Mouse (Mus musculus) CH12.LX (cell line): ENCODE data around the gene Plcb3. TPM values are rescaled to one million over a fixed set of nuclear protein-coding genes. Genes with fewer than 3 reads are reported as not detected.

Source experiments
- DNase-seq: peaks from one replicate; pipeline ENCODE4 v3.0.0-alpha.2; 2013; ENCODE audit errors: extremely low read depth
- H3K27ac ChIP-seq: 2 replicates; pipeline ENCODE4 v1.5.1; 2012; ENCODE audit warnings: low read depth, mild to moderate bottlenecking, control low read depth, moderate library complexity; ENCODE audit not compliant: insufficient read depth
- H3K27me3 ChIP-seq: replicated peaks from 2 replicates; pipeline ENCODE3; 2012; ENCODE audit warnings: inconsistent platforms
- H3K36me3 ChIP-seq, 2 experiments: replicated peaks in 1 of 2; 2 replicates each; pipeline versions ENCODE3 to v1.6.1; 2012; ENCODE audit warnings: inconsistent platforms in 1 of 2, low read length in 1 of 2, mild to moderate bottlenecking in 1 of 2, mixed read lengths in 1 of 2, moderate library complexity in 1 of 2; ENCODE audit not compliant: control insufficient read depth in 1 of 2, insufficient read depth in 1 of 2
- H3K4me1 ChIP-seq, 2 experiments: 2 replicates each; pipeline ENCODE4 v1.6.1; 2012; ENCODE audit warnings: inconsistent platforms in 1 of 2, moderate library complexity in 1 of 2; ENCODE audit not compliant: insufficient read depth in 2 of 2, control insufficient read depth in 1 of 2
- H3K4me2 ChIP-seq: 2 replicates; pipeline ENCODE4 v1.6.1; 2012; ENCODE audit warnings: low read depth, mild to moderate bottlenecking, control low read depth; ENCODE audit not compliant: poor library complexity, insufficient read depth, severe bottlenecking
- H3K4me3 ChIP-seq, 3 experiments: fragments of 150-350 bp in 1 of 3; sonication (generic) in 1 of 3; replicated peaks in 1 of 3; 2 replicates each; pipeline versions ENCODE3 to v1.5.1; 2011 to 2012; ENCODE audit warnings: low read depth in 2 of 3, low read length in 2 of 3, mild to moderate bottlenecking in 2 of 3, moderate library complexity in 2 of 3, control low read depth in 1 of 3, improper control_type of control experiment in 1 of 3, inconsistent platforms in 1 of 3, mixed read lengths in 1 of 3; ENCODE audit not compliant: poor library complexity in 1 of 3
- H3K79me2 ChIP-seq: replicated peaks from 2 replicates; pipeline ENCODE4 v1.6.1; 2012; ENCODE audit warnings: mild to moderate bottlenecking, moderate library complexity; ENCODE audit not compliant: control insufficient read depth, poor library complexity, insufficient read depth, severe bottlenecking; ENCODE audit errors: extremely low read depth
- H3K9ac ChIP-seq: 2 replicates; pipeline ENCODE4 v1.6.1; 2012; ENCODE audit warnings: low read depth, mild to moderate bottlenecking, control low read depth, moderate library complexity; ENCODE audit not compliant: insufficient read depth
- H3K9me3 ChIP-seq: replicated peaks from 2 replicates; pipeline ENCODE3; 2012; ENCODE audit warnings: low read length, inconsistent platforms, mixed read lengths
- BHLHE40 ChIP-seq: IDR thresholded peaks from 2 replicates; pipeline ENCODE4 v1.6.1; 2011; ENCODE audit warnings: mild to moderate bottlenecking, low read depth, low read length, improper control_type of control experiment
- CHD1 ChIP-seq: IDR thresholded peaks from 2 replicates; pipeline ENCODE4 v1.6.1; 2012; ENCODE audit warnings: low read depth, low read length, improper control_type of control experiment, inconsistent platforms
- CHD2 ChIP-seq: IDR thresholded peaks from 2 replicates; pipeline ENCODE4 v1.6.1; 2011; ENCODE audit warnings: low read length, improper control_type of control experiment
- EP300 ChIP-seq: IDR thresholded peaks from 2 replicates; pipeline ENCODE4 v1.6.1; 2011; ENCODE audit warnings: low read length, improper control_type of control experiment
- ETS1 ChIP-seq: conservative IDR thresholded peaks from 2 replicates; pipeline ENCODE4 v1.6.1; 2012; ENCODE audit warnings: low read depth, mild to moderate bottlenecking, inconsistent platforms, low read length, improper control_type of control experiment, moderate library complexity
- HCFC1 ChIP-seq: IDR thresholded peaks from 2 replicates; pipeline ENCODE4 v1.6.1; 2012; ENCODE audit warnings: low read depth, mild to moderate bottlenecking, inconsistent platforms, low read length, improper control_type of control experiment
- JUN ChIP-seq: IDR thresholded peaks from 2 replicates; pipeline ENCODE4 v1.6.1; 2011; ENCODE audit warnings: low read depth, mild to moderate bottlenecking, low read length, improper control_type of control experiment, moderate library complexity; ENCODE audit not compliant: insufficient read depth
- KAT2A ChIP-seq: IDR thresholded peaks from 2 replicates; pipeline ENCODE4 v1.6.1; 2012; ENCODE audit warnings: low read length, improper control_type of control experiment, inconsistent platforms; ENCODE audit not compliant: insufficient replicate concordance
- MAX ChIP-seq: IDR thresholded peaks from 2 replicates; pipeline ENCODE4 v1.6.1; 2011; ENCODE audit warnings: low read length, improper control_type of control experiment
- MAZ ChIP-seq: IDR thresholded peaks from 2 replicates; pipeline ENCODE4 v1.6.1; 2012; ENCODE audit warnings: low read depth, mild to moderate bottlenecking, inconsistent platforms, low read length, improper control_type of control experiment, moderate library complexity
- MEF2A ChIP-seq: IDR thresholded peaks from 2 replicates; pipeline ENCODE4 v1.6.1; 2014; ENCODE audit warnings: low read depth, mild to moderate bottlenecking, inconsistent platforms, low read length, improper control_type of control experiment, borderline replicate concordance
- MXI1 ChIP-seq: IDR thresholded peaks from 2 replicates; pipeline ENCODE4 v1.6.1; 2011; ENCODE audit warnings: mild to moderate bottlenecking, low read depth, low read length, improper control_type of control experiment
- MYC ChIP-seq: IDR thresholded peaks from 2 replicates; pipeline ENCODE4 v1.6.1; 2011; ENCODE audit warnings: low read depth, mild to moderate bottlenecking, improper control_type of control experiment, low read length
- RCOR1 ChIP-seq: conservative IDR thresholded peaks from 2 replicates; pipeline ENCODE4 v1.6.1; 2012; ENCODE audit warnings: low read depth, mild to moderate bottlenecking, inconsistent platforms, low read length, improper control_type of control experiment
- SMC3 ChIP-seq: IDR thresholded peaks from 2 replicates; pipeline ENCODE4 v1.6.1; 2011; ENCODE audit warnings: low read depth, low read length, improper control_type of control experiment
- TBP ChIP-seq: conservative IDR thresholded peaks from 2 replicates; pipeline ENCODE4 v1.6.1; 2011; ENCODE audit warnings: low read depth, low read length, improper control_type of control experiment
- UBTF ChIP-seq: IDR thresholded peaks from 2 replicates; pipeline ENCODE4 v1.6.1; 2012; ENCODE audit warnings: low read depth, mild to moderate bottlenecking, inconsistent platforms, low read length, improper control_type of control experiment, moderate library complexity
- ZKSCAN1 ChIP-seq: IDR thresholded peaks from 2 replicates; pipeline ENCODE4 v1.6.1; 2012; ENCODE audit warnings: low read depth, inconsistent platforms, low read length, improper control_type of control experiment, borderline replicate concordance
- ZMIZ1 ChIP-seq: IDR thresholded peaks from 2 replicates; pipeline ENCODE4 v1.6.1; 2012; ENCODE audit warnings: low read depth, mild to moderate bottlenecking, inconsistent platforms, low read length, improper control_type of control experiment
- ZNF384 ChIP-seq: IDR thresholded peaks from 2 replicates; pipeline ENCODE4 v1.6.1; 2012; ENCODE audit warnings: low read depth, low read length, improper control_type of control experiment, inconsistent platforms
- dilution Hi-C: fragments of 300-500 bp; cut with MboI; formaldehyde crosslinking; loops from 2 replicates; pipeline ENCODE4 v1.14.3; 2020; ENCODE audit warnings: low sequenced_read_pairs; ENCODE audit not compliant: extremely low pct_unique_long_range_greater_than_20kb, extremely low pct_ligation_motif_present
- in situ Hi-C: fragments of 300-500 bp; cut with MboI; formaldehyde crosslinking; loops from 3 replicates; pipeline ENCODE4 v1.14.3; 2019; ENCODE audit warnings: low sequenced_read_pairs, low pct_ligation_motif_present, low pct_unique_long_range_greater_than_20kb, mixed read lengths
- polyA plus RNA-seq: library from polyadenylated mRNA; unstranded; fragments of >175 nt; gene quantifications from 2 replicates; pipeline ENCODE4 v1.2.1, GENCODE M21; 2012; ENCODE audit warnings: low read depth; ENCODE audit not compliant: insufficient read length
- total RNA-seq, 2 experiments: library from RNA; depleted of rRNA; stranded (reverse); fragments of 300-350 nt in 1 of 2; fragments of >200 nt in 1 of 2; gene quantifications; 2 replicates each; pipeline ENCODE4 v1.2.3; 2012 to 2014

Gene Plcb3
- total and polyA plus RNA-seq, 3 experiments: 4.1 to 8.2 (median 7.5) TPM

- dilution Hi-C loops: no loop called here
- peaks cover 11 to 32% of the 10 kb centered on the region in 2 experiments for H3K4me1 ChIP-seq
These were observed 9.0 kb upstream of the Plcb3 start for GRCm38 (mm10) chr19:6985300-6985699.

DNA sequence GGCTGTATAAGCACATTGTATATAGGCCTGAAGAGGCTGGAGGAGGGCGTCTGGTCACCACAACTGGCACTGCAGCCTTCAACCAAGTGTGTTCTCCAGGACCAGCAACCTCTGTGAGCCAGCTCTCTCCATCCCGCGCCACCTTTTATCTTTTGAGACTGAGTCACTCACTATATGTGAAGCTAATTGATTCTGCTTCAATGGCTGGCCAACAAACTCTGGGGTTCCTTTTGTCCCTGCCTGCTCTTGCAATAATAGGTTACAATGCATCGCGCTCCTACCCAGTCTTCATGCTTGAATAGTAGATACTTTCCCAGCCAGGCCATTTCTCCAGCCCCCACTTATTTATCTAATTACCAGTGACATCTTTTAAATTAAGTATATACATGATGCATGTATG lies 7.4 kb upstream of the Plcb3 start:
- TF ChIP-seq ZKSCAN1 (no peak), MAX (no peak), TBP (no peak), JUN (no peak)
- dilution Hi-C loops (no loop called here), in situ Hi-C loops (no loop called here)

More at GRCm38 (mm10) chr19:6985300-6985699, 9.0 kb upstream of the Plcb3 start:
- TF ChIP-seq ZMIZ1 (no peak), ZKSCAN1 (no peak), RCOR1 (no peak), CHD1 (no peak), MEF2A (no peak), ETS1 (no peak), MAZ (no peak), TBP (no peak), HCFC1 (no peak), CHD2 (no peak), BHLHE40 (no peak), UBTF (no peak), SMC3 (no peak), MXI1 (no peak), EP300 (no peak), MYC (no peak), KAT2A (no peak), ZNF384 (no peak)
- no peak overlapping the region for H3K4me3 ChIP-seq
- no peaks in the 10 kb centered on the region for H3K9me3 ChIP-seq
- H3K36me3 ChIP-seq: peaks cover 15 to 50% of the 10 kb centered on the region in 2 experiments
- H3K4me2 ChIP-seq: no peak overlapping the region
- no peaks in the 10 kb centered on the region for H3K27me3 ChIP-seq
- DNase-seq: no peak
- in situ Hi-C loops: no loop called here
- H3K9ac ChIP-seq: no peak overlapping the region
- H3K27ac ChIP-seq: no peak overlapping the region
- no peaks in the 10 kb centered on the region for H3K79me2 ChIP-seq

More for the DNA sequence above, 7.4 kb upstream of the Plcb3 start:
- Histone ChIP-seq H3K27ac (no peak overlapping the region), H3K9ac (no peak overlapping the region), H3K4me3 (no peak overlapping the region), H3K4me2 (no peak overlapping the region), H3K9me3 (no peaks in the 10 kb centered on the region), H3K4me1 (peaks cover 12 to 39% of the 10 kb centered on the region in 2 experiments), H3K79me2 (peaks cover 2% of the 10 kb centered on the region; the same call in 1 of the 2 replicates), H3K27me3 (no peaks in the 10 kb centered on the region), H3K36me3 (peaks cover 15 to 45% of the 10 kb centered on the region in 2 experiments)
- no peak for DNase-seq
